Mouse (Mus musculus): ENCODE measurements around the gene Frmd4b. TPM values are rescaled to one million over a fixed set of nuclear protein-coding genes. Genes with fewer than 3 reads are reported as not detected.

Frmd4b gene
- total and polyA plus RNA-seq, 3 experiments: 7.3 to 18.1 (median 11.9) TPM

DNA sequence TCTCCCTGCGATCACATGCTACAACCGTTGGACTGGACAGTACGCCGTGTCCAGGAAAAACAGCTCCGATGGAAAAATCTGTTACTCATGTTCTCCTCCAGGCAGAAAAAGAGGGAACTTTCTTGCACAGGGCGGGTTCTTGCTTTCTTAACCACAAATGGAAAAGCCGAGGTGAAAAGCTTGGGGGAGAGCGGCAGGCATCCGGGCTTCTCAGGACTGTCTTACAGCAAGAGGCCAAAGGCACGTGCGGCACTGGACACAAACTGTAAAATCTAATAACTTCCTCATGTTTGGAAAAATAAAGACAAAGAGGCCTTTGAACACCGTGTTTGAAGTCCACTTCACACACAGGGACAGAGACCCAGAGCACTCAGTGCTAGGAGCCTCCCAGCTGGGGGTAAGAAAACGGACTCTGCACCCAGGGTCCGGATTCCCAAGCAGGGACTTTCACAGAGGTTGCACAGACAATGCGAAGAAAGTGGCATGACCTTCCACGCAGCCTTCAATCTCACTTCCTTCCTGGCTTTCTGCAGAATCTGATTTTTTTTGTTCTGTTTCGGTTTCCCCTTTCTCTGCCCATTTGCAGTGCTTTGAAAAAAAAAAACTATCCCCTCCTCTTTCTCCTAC lies 153.3 kb downstream of the Frmd4b start:
- intact Hi-C loops (cut with DNase I): no loop called here
- Histone ChIP-seq H3K4me1 (ENCODE audit: control insufficient read depth, insufficient read depth, low read length) (peaks cover 12% of the 10 kb centered on the region), H3K27me3 (ENCODE audit: control insufficient read depth, insufficient read depth, low read length) (no peaks in the 10 kb centered on the region), H3K79me2 (replicated peaks; ENCODE audit: control insufficient read depth, insufficient read depth, low read length) (no peaks in the 10 kb centered on the region), H3K27ac (peak overlapping the region; percentile 66), H3K36me3 (ENCODE audit: control insufficient read depth, insufficient read depth, low read length) (peaks cover 3% of the 10 kb centered on the region; the same call in 1 of the 2 replicates), H3K9ac (ENCODE audit: low read depth, low read length) (peak overlapping the region; percentile 13), H3K4me3 (peak overlapping the region; percentile 14; the same call in 1 of the 2 replicates)
- TF ChIP-seq CTCF (IDR thresholded peaks at IDR 0.05): no peak
- TF ChIP-seq POLR2A (IDR thresholded peaks at IDR 0.05; ENCODE audit: insufficient read depth, low read depth, low read length): peak; percentile 27; the same call in 1 of the 2 replicates
- TF ChIP-seq EP300 (IDR thresholded peaks at IDR 0.05; ENCODE audit: insufficient read depth, low read depth, low read length): peak; percentile 75; the same call in 1 of the 2 replicates
- DNase-seq: peak; percentile 62 to 71
- WGBS: 25% methylated on average over 17 of the region's 17 CpGs

DNA sequence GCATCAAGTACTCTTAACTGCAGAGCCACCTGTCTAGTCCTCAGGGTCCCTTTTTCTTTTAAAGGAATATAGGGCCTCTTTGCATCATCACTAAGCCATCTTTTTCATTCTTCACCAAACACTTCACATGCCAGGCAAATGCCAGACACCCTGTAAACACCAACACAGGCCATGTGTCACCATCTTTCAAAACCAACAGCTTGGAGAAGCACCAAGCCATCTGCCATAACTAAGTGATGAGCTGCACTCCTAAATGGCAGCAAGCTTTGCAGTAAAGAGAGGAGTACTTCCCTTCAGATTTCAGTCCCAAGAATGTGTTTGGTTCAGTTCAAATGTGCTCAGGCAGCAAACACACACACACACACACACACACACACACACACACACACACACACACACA lies 154.9 kb downstream of the Frmd4b start:
- no peak overlapping the region for H3K9ac ChIP-seq (ENCODE audit: low read depth, low read length)
- intact Hi-C loops (cut with DNase I): no loop called here
- DNase-seq: no peak
- no peaks in the 10 kb centered on the region for H3K27me3 ChIP-seq (ENCODE audit: control insufficient read depth, insufficient read depth, low read length)
- H3K4me1 ChIP-seq (ENCODE audit: control insufficient read depth, insufficient read depth, low read length): peaks cover 14% of the 10 kb centered on the region
- H3K4me3 ChIP-seq: no peak overlapping the region
- H3K36me3 ChIP-seq (ENCODE audit: control insufficient read depth, insufficient read depth, low read length): peaks cover 3% of the 10 kb centered on the region; the same call in 1 of the 2 replicates
- H3K79me2 ChIP-seq (replicated peaks; ENCODE audit: control insufficient read depth, insufficient read depth, low read length): no peaks in the 10 kb centered on the region
- peak overlapping the region; percentile 2; the same call in 1 of the 2 replicates for H3K27ac ChIP-seq
- TF ChIP-seq EP300 (IDR thresholded peaks at IDR 0.05; ENCODE audit: insufficient read depth, low read depth, low read length) (no peak), POLR2A (IDR thresholded peaks at IDR 0.05; ENCODE audit: insufficient read depth, low read depth, low read length) (no peak), CTCF (IDR thresholded peaks at IDR 0.05) (no peak)

DNA sequence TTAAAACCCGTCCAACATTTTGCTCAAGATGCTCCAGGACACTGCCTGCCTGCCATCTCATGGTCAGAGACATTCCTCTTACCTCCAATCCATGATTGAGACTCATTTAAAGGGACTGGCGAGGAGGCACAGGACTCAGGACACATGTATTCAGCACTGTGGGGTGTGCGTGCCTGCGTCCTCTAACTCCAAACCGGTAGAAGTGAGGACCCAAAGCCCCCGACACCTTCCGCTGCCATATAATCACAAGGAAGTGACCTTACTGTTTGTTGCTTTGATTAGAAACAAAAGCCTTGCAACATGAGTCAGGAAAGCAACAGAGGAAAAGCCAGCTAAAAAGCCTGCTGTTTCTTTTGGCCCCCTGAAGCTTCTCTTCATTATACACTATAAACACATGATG lies 158.2 kb downstream of the Frmd4b start:
- no peaks in the 10 kb centered on the region for H3K27me3 ChIP-seq (ENCODE audit: control insufficient read depth, insufficient read depth, low read length)
- peak in 1 of 2 experiments; percentile 39 for DNase-seq
- intact Hi-C loops (cut with DNase I): loop anchor here (2.0 to 5.0 kb wide), 3 partner anchors 18 to 62 kb away; no protein-coding TSS in a partner anchor
- H3K9ac ChIP-seq (ENCODE audit: low read depth, low read length): peak overlapping the region; percentile 48
- no peaks in the 10 kb centered on the region for H3K79me2 ChIP-seq (replicated peaks; ENCODE audit: control insufficient read depth, insufficient read depth, low read length)
- TF ChIP-seq EP300 (IDR thresholded peaks at IDR 0.05; ENCODE audit: insufficient read depth, low read depth, low read length) (no peak), POLR2A (IDR thresholded peaks at IDR 0.05; ENCODE audit: insufficient read depth, low read depth, low read length) (peak; percentile 47; the same call in 1 of the 2 replicates)
- 51% methylated on average over 7 of the region's 7 CpGs for WGBS
- H3K36me3 ChIP-seq (ENCODE audit: control insufficient read depth, insufficient read depth, low read length): peaks cover 7% of the 10 kb centered on the region; the same call in 1 of the 2 replicates
- H3K4me3 ChIP-seq: peak overlapping the region; percentile 45
- peaks cover 28% of the 10 kb centered on the region for H3K4me1 ChIP-seq (ENCODE audit: control insufficient read depth, insufficient read depth, low read length)
- H3K27ac ChIP-seq: peak overlapping the region; percentile 79

DNA sequence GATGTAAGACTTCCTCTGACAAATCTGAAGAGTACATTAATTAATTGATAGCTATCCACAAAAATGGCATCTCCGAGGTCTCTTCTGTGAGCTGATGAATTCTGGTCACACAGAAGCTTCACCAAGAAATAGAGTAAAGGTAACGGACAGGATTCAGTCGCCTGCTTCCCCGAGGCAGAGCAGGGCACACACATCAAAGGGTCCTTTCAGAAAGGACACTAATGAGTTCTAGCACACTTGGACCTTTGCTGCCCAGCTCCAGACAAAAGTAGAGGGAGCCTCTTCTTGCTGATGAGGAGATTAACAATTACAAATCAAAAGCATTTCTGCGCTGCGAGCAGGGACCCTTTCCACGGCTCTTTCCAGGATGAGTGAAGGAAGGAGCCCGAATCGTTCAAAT lies 159.0 kb downstream of the Frmd4b start:
- no peak for TF ChIP-seq CTCF (IDR thresholded peaks at IDR 0.05)
- TF ChIP-seq EP300 (IDR thresholded peaks at IDR 0.05; ENCODE audit: insufficient read depth, low read depth, low read length): no peak
- no peak for TF ChIP-seq POLR2A (IDR thresholded peaks at IDR 0.05; ENCODE audit: insufficient read depth, low read depth, low read length)
- peak in 1 of 2 experiments; percentile 20 for DNase-seq
- intact Hi-C loops (cut with DNase I): loop anchor here (2.0 to 5.0 kb wide), 3 partner anchors 18 to 62 kb away; no protein-coding TSS in a partner anchor
- peak overlapping the region; percentile 48 for H3K9ac ChIP-seq (ENCODE audit: low read depth, low read length)
- WGBS: 36% methylated on average over 9 of the region's 9 CpGs
- peaks cover 7% of the 10 kb centered on the region; the same call in 1 of the 2 replicates for H3K36me3 ChIP-seq (ENCODE audit: control insufficient read depth, insufficient read depth, low read length)
- peak overlapping the region; percentile 79 for H3K27ac ChIP-seq
- H3K4me1 ChIP-seq (ENCODE audit: control insufficient read depth, insufficient read depth, low read length): peaks cover 27% of the 10 kb centered on the region
- peak overlapping the region; percentile 45 for H3K4me3 ChIP-seq
- no peaks in the 10 kb centered on the region for H3K27me3 ChIP-seq (ENCODE audit: control insufficient read depth, insufficient read depth, low read length)
- 0 out of 2 replicates have a peak, but pooled peaks cover 1% of the 10 kb centered on the region for H3K79me2 ChIP-seq (replicated peaks; ENCODE audit: control insufficient read depth, insufficient read depth, low read length)

DNA sequence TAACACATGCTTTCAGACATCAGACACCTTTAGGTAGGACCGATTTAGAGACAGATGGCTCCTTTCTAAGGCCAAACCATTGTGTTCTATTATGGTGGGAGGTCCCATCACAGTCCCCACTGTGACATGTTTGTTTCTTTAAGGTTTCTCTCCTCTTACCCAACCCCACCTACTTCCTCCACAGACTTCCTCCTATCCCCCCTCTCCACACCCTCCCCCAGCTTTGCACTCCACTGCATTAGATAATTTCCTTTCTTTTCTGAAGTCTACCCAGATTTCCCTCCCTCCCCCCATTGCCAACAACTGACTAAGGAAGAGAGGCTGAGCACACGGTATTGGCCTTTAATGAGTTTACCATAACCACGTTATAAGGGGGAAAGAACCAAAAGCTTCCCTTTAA lies 159.4 kb downstream of the Frmd4b start:
- Histone ChIP-seq H3K79me2 (replicated peaks; ENCODE audit: control insufficient read depth, insufficient read depth, low read length) (0 out of 2 replicates have a peak, but pooled peaks cover 1% of the 10 kb centered on the region), H3K27me3 (ENCODE audit: control insufficient read depth, insufficient read depth, low read length) (no peaks in the 10 kb centered on the region), H3K27ac (peak overlapping the region; percentile 79), H3K36me3 (ENCODE audit: control insufficient read depth, insufficient read depth, low read length) (peaks cover 6% of the 10 kb centered on the region; the same call in 1 of the 2 replicates), H3K9ac (ENCODE audit: low read depth, low read length) (peak overlapping the region; percentile 53; the same call in 1 of the 2 replicates), H3K4me3 (peak overlapping the region; percentile 45), H3K4me1 (ENCODE audit: control insufficient read depth, insufficient read depth, low read length) (peaks cover 25% of the 10 kb centered on the region)
- 35% methylated on average over 3 of the region's 3 CpGs for WGBS
- intact Hi-C loops (cut with DNase I): loop anchor here (2.0 to 5.0 kb wide), 4 partner anchors 17 to 63 kb away; no protein-coding TSS in a partner anchor
- TF ChIP-seq EP300 (IDR thresholded peaks at IDR 0.05; ENCODE audit: insufficient read depth, low read depth, low read length) (peak; percentile 89), CTCF (IDR thresholded peaks at IDR 0.05) (no peak), POLR2A (IDR thresholded peaks at IDR 0.05; ENCODE audit: insufficient read depth, low read depth, low read length) (peak; percentile 49; the same call in 1 of the 2 replicates)
- DNase-seq: peak in 1 of 2 experiments; percentile 68
